Mouse (Mus musculus): ENCODE results near the gene Arpc1a.
A peak's percentile ranks its signal among the peaks of the same experiment; 100 is the strongest.
"Not testable (repeated sequence)": the region's sequence is repeated elsewhere in the genome, so short reads cannot be mapped to it uniquely, and the experiment has no call there.

Arpc1a gene

DNA sequence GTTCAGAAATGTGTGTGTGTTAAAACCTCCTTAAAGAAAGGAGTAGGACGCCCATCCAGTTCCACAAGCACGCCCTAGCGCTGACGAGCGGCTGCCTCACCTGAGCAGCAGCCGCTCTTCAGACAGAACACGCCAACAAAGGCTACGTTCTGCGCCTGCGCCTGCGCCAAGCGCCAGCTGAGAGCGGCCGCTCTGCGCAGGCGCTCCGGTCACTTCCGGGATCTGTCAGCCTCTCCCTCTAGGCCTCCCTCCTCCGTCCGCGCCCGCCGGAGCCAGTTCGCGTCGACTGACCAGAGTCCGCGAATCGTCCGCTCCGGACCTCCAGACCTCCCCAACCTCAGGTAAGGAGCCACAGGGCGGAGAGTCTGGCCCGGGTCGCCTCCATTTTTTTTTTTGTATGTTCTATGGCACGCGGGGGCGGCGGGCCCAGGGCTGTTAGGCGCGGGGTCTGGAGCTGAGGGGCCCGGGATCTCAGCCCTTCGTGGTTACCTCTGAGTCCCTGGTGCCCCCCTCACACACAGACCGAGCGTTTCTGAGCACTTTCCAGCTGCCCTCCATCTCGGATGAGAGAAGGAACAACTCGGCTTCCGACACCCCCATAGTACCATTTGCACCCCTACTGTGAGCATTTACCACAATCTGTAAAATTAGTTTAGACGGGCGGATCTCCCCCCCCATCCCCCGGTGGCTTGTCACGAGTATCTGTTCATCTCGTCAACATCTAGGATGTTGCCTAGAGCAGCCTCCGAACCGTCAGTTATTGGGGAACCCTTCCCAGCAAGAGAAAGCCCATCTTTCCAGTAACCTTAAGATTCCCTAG lies at the start of gene Arpc1a, which contains the start of gene Kpna7:
Gene Arpc1a, plus strand, starts transcription at position 199 of the 820 bp plus-strand sequence.
Gene Kpna7, minus strand, starts transcription at position 399 of the 820 bp plus-strand sequence.
- DNase-seq (ENCODE audit: low spot score in 2 of 2), result peak; percentile 84 to 90

DNA sequence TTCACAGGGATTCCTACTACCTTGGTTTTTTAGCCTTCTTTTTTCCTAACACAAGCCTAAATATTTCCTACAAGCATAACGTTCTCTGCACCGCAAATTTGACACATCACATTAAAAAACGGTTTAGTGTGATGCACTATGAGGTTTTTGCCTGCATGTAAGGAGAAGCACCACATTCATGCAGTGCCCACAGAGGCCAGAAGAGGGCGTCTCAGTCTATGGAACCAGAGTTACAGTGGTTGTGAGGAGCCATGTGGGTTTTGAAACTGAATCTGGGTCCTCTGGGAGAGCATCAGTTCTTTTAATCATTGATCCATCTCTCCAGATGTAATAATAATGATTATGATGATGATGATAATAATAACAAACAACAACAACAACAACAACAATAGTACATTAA lies 42.0 kb upstream of the Arpc1a start:
- no peak for DNase-seq (ENCODE audit: low spot score in 2 of 2)

DNA sequence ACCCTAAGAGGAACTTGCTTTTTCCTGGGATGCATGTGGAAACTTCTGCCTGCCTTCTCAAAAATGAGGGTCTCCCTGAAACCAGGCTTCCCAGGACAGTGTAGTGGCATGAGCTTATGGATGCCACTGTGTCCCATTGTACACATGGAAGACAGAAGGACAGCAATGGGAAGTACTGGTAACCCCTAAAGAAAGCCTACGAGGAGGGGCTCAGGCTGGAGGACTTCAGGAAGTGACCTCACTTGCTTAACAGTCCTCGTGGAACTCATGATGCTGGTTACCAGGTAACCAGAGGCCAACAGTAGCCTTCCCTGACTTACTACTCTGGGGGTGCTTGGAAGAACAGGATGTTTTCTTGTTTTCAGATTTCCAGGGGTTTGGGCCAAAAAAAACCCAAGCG lies 40.9 kb upstream of the Arpc1a start, which contains the start of gene 1700018F24Rik:
Gene 1700018F24Rik, plus strand, starts transcription at position 301 of the 400 bp plus-strand sequence.
- DNase-seq (ENCODE audit: low spot score in 2 of 2), result not testable (repeated sequence)

DNA sequence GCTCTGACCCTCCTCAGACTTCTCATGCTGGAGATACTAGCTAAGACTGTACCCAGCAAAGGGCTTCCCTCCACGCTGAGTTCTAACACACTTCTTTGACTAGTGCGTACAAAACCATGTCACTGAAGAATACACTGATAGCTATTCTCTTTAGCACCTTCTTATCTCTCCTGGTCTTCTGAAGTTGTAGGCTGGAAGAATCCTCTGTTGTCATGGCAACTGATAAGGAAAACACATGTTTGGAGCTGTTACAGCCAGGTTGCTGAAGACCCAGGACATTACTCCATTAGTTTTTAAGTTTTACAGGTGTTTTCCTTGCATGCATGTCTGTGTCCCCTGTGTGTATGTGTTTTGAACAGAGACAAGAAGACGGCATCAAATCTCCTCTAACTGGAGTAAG lies 29.4 kb upstream of the Arpc1a start:
- DNase-seq (ENCODE audit: low spot score in 2 of 2), result not testable (repeated sequence)

DNA sequence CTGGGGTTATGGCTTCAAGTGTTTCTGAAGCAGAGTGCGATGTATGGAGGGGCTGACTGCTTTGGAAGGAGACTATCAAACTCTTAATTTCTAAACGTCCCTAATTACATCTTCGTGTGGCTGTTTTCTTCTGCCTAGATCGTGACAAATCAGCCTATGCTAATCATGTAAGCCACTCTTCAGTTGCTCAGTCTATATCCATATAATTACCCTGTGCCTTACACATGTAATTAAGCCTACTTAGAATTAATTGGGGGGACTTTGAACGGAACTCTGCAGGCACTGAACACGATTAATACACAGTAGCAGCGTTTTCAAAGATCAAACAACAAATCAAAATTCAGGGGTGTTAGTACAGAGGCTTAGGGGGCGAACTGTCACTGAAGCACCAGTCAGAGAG lies 25.7 kb upstream of the Arpc1a start:
- DNase-seq (ENCODE audit: low spot score in 2 of 2), result no peak

DNA sequence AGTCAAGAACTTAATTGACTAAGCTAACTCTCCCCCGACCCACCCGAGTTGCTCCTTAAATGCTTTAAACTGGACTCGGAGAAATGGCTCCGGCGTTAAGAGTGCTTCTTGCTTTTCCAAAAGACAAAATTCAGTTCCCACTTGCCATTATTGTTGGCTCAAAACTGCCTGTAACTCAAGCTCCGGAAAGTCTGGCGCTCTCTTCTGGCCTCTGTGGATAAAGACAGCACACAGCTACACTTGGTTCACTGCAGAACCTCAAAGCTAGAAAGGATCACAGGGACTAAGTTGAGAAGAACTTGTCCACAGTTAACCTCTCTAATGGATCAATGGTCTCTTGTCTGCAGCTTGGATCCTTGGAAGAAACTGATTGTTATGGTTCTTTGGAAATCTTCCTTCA lies 24.9 kb upstream of the Arpc1a start:
- DNase-seq (ENCODE audit: low spot score in 2 of 2), result no peak

DNA sequence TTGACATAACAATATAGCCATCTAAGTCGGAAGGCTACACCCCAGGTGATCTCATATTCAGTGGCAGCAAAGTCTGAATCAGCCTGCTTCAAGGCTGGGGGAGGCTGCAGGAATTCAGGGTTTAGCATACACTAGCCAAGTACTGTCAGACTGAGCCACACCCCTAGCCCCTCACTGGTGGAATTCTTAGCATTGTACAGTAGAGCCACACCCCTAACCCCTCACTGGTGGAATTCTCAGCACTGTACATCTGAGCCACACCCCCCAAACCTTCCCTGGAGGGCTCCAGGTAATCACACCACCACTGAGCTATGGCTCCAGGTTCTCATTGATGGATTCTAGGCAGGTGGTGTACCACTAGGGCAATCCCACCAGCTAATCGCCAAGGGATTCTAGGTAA lies 24.1 kb upstream of the Arpc1a start:
- no peak for DNase-seq (ENCODE audit: low spot score in 2 of 2)

DNA sequence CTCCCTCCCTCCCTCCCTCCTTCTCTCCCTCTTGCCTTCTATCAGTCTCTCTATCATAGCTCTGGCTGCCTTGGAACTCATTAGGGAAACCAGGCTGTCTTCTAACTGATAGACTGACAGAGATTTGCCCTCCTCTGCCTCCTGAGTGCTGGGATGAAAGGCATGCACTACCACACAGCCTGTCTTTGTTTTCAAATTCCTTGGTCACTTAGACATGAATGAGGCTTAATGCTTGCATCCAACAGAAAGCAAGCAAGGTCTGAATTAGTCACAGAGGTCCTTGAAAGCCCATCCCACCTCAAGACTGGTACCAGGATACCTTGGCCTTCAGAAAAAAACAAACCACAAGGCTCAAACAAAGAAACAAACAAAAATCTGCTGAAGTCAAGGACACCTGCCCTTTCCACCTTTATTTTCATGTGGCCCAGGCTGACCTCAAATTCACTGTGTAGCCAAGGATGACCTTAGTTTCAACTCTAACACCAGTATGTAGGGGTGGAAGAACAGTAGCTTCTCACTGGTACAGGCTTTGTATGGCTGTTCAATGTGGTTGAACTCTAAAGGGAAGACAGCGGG lies 18.8 kb upstream of the Arpc1a start:
- DNase-seq (ENCODE audit: low spot score in 2 of 2), result no peak

DNA sequence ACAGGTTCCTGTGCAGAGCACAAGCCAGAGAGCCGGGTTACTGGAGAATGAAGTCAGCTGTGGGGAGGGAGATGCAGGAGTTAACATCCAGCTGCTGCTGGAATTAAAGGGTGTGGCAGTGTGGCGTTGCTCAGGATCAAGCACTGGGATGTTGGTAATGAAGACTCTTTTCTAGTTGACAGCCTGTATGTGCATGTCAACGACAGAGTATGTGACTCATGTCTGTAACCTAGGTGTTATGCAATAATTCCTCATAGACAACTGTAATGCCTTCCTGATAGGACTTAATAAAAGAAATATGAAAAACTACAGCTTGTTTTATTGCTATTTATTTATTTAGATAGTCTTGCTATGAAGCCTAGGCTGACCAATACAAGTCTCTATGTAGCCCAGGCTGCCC lies 14.8 kb upstream of the Arpc1a start:
- no peak for DNase-seq (ENCODE audit: low spot score in 2 of 2)

DNA sequence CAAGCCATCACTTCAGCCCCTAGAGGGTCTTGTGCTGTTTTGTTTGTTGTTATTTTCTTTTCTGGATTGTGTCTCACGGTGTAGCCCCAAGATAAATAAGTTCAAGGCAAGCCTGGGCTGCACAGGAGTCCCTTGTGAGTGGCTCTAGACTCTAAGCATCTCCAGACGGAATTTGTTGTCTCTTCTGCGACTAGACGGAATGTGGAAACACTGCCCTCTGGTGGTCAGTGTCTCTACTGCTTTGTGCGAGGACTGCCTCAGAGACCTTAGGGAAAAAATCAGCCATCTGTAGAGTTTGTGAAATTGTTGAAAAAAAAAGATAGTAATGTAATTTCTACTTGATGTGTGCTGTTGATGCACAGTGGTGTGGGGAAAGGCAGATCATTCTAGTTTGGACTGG lies 13.9 kb upstream of the Arpc1a start:
- DNase-seq (ENCODE audit: low spot score in 2 of 2), result peak; percentile 13 to 55

DNA sequence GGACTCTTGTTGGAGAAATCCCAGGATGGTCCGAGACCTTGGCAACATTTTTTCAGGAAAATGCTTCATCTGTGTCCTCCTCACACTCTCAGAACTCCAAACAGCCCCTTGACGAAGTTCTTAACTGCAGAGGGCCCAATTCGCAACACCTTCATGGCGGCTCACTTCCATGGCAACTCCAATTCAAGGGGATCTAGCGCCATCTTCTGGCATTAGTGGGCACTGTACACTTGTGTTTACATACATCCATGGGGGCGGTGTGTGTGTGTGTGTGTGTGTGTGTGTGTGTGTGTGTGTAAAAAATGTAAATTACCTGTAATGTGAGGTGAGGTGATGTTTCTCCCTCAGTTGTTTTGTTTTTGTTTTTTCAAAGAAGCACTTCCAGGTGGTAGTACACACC lies 12.3 kb upstream of the Arpc1a start:
- no peak for DNase-seq (ENCODE audit: low spot score in 2 of 2)

DNA sequence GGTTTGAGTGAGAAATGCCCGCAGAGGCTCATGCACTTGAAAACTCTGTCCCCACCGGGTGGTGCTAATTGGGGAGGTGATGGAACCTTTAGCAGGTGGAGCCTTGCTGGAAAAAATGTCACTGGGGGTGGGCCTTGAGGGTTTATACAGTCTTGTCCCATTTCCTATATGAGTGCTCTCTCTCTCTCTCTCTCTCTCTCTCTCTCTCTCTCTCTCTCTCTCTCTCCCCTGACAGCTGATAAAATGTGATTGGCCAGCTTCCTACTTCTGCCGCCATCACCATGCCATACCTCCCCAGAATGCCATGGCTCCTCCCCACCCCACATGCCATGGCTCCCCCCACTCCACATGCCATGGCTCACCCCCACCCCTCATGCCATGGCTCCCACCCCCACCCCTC lies 8.5 kb upstream of the Arpc1a start:
- no peak for DNase-seq (ENCODE audit: low spot score in 2 of 2)

DNA sequence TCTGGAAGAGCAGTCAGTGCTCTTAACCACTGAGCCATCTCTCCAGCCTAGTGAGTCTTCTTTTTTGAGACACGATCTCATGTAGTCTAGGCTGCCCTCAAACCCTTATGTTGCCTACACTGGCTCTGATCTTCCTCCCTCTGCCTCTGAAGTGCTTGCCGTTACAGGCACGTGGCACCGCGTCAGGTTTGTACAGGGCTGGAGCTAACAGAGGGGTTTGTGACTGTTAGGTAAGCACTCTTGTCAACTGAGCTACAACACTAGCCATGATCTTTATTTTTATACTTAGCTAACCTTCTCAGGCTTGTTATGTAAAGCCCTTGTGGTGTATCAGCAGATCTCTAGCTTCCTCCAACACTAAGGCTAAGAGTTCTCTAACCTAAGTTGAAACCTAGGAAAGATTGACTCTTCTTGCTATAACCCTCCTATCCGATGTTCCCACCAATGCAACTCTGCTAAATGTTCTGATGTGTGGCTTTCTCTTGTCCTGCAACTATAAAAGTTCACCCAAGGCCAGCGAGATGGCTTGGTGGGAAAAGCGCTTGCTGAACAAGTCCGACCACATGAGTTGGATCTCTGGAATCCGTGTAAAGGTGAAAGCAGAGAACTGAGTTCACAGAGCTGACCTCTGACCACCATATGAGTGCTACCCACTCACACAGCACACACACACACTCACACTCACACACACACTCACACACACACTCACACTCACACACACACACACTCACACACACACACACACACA lies 1.6 kb upstream of the Arpc1a start:
- DNase-seq (ENCODE audit: low spot score in 2 of 2), result no peak

DNA sequence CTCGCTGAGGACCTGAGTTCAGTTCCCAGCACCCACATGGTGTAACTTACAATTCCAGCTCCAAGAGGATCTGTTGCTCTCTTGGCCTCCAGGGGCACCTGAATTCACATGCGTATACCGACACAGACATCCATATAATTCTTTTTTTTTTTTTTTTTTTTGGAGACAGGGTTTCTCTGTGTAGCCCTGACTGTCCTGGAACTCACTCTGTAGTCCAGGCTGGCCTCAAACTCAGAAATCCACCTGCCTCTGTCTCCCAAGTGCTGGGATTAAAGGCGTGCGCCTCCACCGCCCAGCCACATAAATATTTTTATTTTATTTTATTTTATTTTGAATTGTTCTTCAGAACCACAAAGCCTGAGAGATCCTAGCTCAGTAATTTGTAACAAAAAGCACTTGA lies 429 bp upstream of the Arpc1a start:
- DNase-seq (ENCODE audit: low spot score in 2 of 2), result not testable (repeated sequence)

DNA sequence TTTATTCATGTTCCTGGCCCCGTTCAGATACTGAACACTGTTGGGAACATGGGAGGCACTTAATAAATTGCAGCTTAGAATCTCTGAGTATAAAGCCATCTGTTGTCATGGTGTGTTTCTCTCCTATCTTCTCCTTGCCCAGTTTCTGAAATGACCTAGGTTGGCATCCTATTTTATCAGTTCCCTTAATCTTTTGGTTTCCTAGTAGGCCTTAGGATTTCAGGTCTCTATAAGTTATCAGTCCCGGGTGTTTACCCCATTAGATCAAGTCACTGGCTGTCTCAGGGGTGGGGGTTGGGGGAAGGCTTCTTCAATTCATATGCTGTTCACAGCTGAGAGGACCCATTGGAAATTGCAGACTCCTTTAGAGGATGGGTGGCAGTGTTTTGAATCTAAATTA lies 1.2 kb downstream of the Arpc1a start:
- no peak for DNase-seq (ENCODE audit: low spot score in 2 of 2)

DNA sequence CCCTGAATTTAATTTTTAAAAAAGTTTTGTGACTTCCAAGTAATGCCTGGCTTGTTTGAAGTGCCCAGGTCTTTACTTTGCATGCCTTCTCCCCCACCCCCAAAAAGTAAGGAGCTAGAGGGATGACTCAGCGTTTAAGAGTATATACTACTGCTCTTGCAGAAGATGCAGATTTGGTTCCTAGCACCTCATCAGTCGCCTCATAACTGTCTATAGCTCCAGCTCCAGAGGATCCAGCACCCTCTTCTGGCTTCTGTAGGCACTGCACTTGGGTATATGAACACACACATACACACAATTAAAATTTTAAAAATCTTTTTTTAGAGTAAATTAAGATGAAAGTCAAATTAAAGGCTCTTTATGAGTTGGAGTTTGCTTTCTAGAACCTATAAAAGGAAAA lies 4.6 kb downstream of the Arpc1a start:
- no peak for DNase-seq (ENCODE audit: low spot score in 2 of 2)

DNA sequence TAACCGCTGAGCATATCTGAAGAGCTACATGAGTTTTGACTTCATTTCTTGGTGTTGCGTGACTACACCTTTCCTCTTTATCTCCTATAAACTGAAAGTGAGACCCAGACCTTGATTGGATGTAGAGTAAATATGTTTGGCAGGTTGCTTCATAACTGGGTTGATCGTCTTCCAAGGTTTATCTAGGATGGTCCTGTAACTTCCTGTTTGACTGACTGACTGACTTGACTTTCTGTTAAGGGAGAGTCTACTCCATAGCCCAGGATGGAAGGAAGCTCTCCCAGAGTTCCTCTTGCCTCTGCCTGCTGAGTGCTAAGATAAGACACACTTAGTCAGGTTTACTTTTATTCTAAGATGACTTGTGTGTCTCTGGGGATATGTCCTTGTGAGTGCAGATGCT lies 6.2 kb downstream of the Arpc1a start:
- DNase-seq (ENCODE audit: low spot score in 2 of 2), result no peak

DNA sequence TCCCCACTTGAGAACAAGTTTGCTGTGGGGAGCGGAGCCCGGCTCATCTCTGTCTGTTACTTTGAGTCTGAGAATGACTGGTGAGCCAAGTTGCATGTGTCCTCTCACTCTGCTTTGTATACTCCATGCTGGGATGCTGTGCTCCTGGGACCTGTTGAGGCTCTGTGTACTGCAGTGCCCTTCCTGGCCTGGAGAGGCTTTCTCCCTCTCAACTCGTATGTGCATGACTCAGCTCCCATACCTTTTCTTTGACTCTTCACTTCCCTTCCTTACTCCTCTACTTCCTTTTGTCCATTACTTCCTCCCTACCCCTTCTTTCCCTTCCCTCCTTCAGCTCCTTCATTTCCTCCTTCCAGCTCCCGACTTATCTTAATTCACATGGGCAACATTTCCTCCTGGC lies 12.6 kb downstream of the Arpc1a start:
- DNase-seq (ENCODE audit: low spot score in 2 of 2), result no peak

DNA sequence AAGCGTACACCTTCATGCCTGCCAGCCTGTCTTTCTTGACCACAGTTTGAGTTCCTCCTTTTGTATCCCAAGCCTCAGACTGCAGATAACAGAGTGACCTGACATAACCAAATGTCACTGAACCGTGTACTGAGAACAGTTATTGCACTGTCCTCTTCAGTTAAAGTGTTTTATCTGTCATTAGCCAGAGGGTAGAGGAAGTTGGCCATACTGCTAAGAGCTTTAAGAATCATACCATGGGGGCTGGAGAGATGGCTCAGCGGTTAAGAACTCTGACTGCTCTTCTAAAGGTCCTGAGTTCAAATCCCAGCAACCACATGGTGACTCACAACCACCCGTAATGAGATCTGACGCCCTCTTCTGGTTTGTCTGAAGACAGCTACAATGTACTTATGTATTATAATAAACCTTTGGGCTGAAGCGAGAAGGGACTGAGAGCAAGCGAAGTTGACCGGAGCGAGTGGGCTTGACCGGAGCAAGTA lies 14.8 kb downstream of the Arpc1a start:
- no peak for DNase-seq (ENCODE audit: low spot score in 2 of 2)

DNA sequence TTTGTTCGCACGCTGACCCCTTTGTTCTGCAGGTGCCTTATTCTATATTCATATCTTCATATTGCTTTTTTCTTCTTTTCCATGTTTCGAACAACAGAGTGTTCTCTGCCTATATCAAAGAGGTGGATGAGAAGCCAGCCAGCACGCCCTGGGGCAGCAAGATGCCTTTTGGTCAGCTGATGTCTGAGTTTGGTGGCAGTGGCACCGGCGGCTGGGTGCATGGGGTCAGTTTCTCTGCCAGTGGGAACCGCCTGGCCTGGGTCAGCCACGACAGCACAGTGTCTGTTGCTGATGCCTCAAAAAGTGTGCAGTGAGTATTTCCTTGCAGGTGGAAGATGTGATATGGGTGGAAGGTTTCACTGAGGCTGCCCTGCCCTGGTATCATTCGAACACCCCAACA lies 17.3 kb downstream of the Arpc1a start:
- DNase-seq (ENCODE audit: low spot score in 2 of 2), result no peak

DNA sequence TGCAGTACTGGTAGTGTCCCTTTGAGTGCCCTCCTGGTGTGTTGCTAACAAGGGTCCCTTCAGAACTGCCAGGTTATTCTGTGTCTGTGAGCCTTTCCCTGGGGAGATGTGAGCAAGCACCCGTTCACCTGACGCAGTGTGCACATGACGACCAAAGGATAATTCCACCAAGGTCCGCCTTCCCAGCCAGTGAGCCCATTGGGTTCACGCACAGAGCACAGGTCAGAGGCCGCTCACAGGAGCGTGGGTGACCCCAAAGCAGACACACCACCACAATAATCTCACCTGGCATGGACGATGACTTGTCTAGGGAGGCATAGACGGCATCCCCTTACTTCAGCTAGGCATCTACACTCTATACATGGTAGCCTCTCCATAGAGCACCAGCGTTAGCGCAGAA lies 17.8 kb downstream of the Arpc1a start:
- DNase-seq (ENCODE audit: low spot score in 2 of 2), result not testable (repeated sequence)

DNA sequence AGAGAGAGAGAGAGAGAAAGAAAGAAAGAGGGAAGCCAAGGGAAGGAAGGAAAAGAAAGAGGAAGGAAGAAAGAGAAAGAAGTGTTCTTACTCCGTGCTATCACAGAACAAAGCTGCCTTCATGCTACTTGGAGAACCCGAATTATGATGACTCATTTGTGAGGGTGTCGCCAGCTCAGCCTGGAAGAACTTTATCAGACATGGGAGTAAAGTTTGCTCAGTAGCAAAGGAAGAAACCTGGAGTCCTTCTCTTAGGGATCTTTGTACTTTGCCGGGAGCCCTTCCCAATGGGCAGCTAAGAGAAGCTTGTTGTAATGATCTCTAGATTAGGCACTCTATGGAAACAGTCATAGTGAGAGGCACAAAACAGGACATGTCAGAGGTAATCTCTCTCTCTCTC lies 19.1 kb downstream of the Arpc1a start:
- no peak for DNase-seq (ENCODE audit: low spot score in 2 of 2)

DNA sequence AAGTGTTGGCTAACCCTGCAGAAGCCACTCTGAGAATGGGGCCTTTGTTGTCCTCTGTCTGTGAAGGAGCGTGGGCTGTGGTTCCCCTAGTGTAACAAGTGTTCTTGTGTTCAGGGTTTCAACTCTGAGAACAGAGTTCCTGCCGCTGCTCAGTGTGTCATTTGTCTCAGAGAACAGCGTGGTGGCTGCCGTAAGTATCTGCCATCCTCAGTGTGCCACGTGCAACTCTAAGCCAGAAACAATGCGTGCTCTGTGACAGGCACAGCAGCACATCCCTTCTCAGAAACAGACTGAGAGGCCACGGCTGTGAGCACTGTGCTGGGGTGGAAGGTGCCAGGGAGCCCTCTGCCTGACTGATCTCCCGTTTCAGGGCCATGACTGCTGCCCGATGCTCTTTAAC lies 20.7 kb downstream of the Arpc1a start:
- no peak for DNase-seq (ENCODE audit: low spot score in 2 of 2)

All from spleen, postnatal 14 days (tissue).